Mouse (Mus musculus): ENCODE results near the gene Gm11232. TPM values are rescaled to one million over a fixed set of nuclear protein-coding genes. Genes with fewer than 3 reads are reported as not detected.

The Gm11232 gene
- total and polyA plus RNA-seq, 2 experiments, result not detected

GRCm38 (mm10) chr4:71736529-71736928 lies 21.2 kb downstream of the Gm11232 start:
- Histone ChIP-seq H3K79me2 (ENCODE audit: control insufficient read depth, insufficient read depth, low read length) (no peaks in the 10 kb centered on the region), H3K36me3 (ENCODE audit: control insufficient read depth, insufficient read depth, low read length) (no peaks in the 10 kb centered on the region), H3K4me3 (ENCODE audit: insufficient read depth, low read depth, low read length) (no peak overlapping the region), H3K9ac (ENCODE audit: low read depth, low read length) (no peak overlapping the region), H3K27me3 (ENCODE audit: control insufficient read depth, insufficient read depth, low read length) (no peaks in the 10 kb centered on the region), H3K4me1 (ENCODE audit: control insufficient read depth, insufficient read depth, low read length) (no peaks in the 10 kb centered on the region), H3K27ac (replicated peaks; ENCODE audit: insufficient read depth, low read depth, low read length) (no peak overlapping the region)
- DNase-seq (ENCODE audit: extremely low read depth, low read depth, low spot score), result no peak
- no peak for TF ChIP-seq POLR2A (IDR thresholded peaks at IDR 0.05; ENCODE audit: extremely low read depth, insufficient read depth, low read length)
- TF ChIP-seq CTCF (IDR thresholded peaks at IDR 0.05; ENCODE audit: low read depth, low read length), result no peak

GRCm38 (mm10) chr4:71735261-71735660 lies 22.5 kb downstream of the Gm11232 start:
- no peaks in the 10 kb centered on the region for H3K27me3 ChIP-seq (ENCODE audit: control insufficient read depth, insufficient read depth, low read length)
- H3K79me2 ChIP-seq (ENCODE audit: control insufficient read depth, insufficient read depth, low read length), result no peaks in the 10 kb centered on the region
- no peak overlapping the region for H3K4me3 ChIP-seq (ENCODE audit: insufficient read depth, low read depth, low read length)
- H3K36me3 ChIP-seq (ENCODE audit: control insufficient read depth, insufficient read depth, low read length), result no peaks in the 10 kb centered on the region
- WGBS, result 89% methylated on average over 3 of the region's 3 CpGs
- no peak overlapping the region for H3K27ac ChIP-seq (replicated peaks; ENCODE audit: insufficient read depth, low read depth, low read length)
- no peak for TF ChIP-seq POLR2A (IDR thresholded peaks at IDR 0.05; ENCODE audit: extremely low read depth, insufficient read depth, low read length)
- no peak for TF ChIP-seq CTCF (IDR thresholded peaks at IDR 0.05; ENCODE audit: low read depth, low read length)
- no peak overlapping the region for H3K9ac ChIP-seq (ENCODE audit: low read depth, low read length)
- no peak for DNase-seq (ENCODE audit: extremely low read depth, low read depth, low spot score)
- no peaks in the 10 kb centered on the region for H3K4me1 ChIP-seq (ENCODE audit: control insufficient read depth, insufficient read depth, low read length)

GRCm38 (mm10) chr4:71729401-71729800 lies 28.4 kb downstream of the Gm11232 start:
- TF ChIP-seq CTCF (IDR thresholded peaks at IDR 0.05; ENCODE audit: low read depth, low read length) (no peak), POLR2A (IDR thresholded peaks at IDR 0.05; ENCODE audit: extremely low read depth, insufficient read depth, low read length) (no peak)
- Histone ChIP-seq H3K4me3 (ENCODE audit: insufficient read depth, low read depth, low read length) (no peak overlapping the region), H3K27me3 (ENCODE audit: control insufficient read depth, insufficient read depth, low read length) (no peaks in the 10 kb centered on the region), H3K27ac (replicated peaks; ENCODE audit: insufficient read depth, low read depth, low read length) (no peak overlapping the region), H3K36me3 (ENCODE audit: control insufficient read depth, insufficient read depth, low read length) (no peaks in the 10 kb centered on the region), H3K4me1 (ENCODE audit: control insufficient read depth, insufficient read depth, low read length) (no peaks in the 10 kb centered on the region), H3K79me2 (ENCODE audit: control insufficient read depth, insufficient read depth, low read length) (no peaks in the 10 kb centered on the region), H3K9ac (ENCODE audit: low read depth, low read length) (no peak overlapping the region)
- DNase-seq (ENCODE audit: extremely low read depth, low read depth, low spot score), result no peak

GRCm38 (mm10) chr4:71727611-71728010 lies 30.2 kb downstream of the Gm11232 start:
- DNase-seq (ENCODE audit: extremely low read depth, low read depth, low spot score), result no peak
- no peak for TF ChIP-seq POLR2A (IDR thresholded peaks at IDR 0.05; ENCODE audit: extremely low read depth, insufficient read depth, low read length)
- no peak for TF ChIP-seq CTCF (IDR thresholded peaks at IDR 0.05; ENCODE audit: low read depth, low read length)
- Histone ChIP-seq H3K4me1 (ENCODE audit: control insufficient read depth, insufficient read depth, low read length) (no peaks in the 10 kb centered on the region), H3K27ac (replicated peaks; ENCODE audit: insufficient read depth, low read depth, low read length) (no peak overlapping the region), H3K9ac (ENCODE audit: low read depth, low read length) (no peak overlapping the region), H3K36me3 (ENCODE audit: control insufficient read depth, insufficient read depth, low read length) (no peaks in the 10 kb centered on the region), H3K79me2 (ENCODE audit: control insufficient read depth, insufficient read depth, low read length) (no peaks in the 10 kb centered on the region), H3K27me3 (ENCODE audit: control insufficient read depth, insufficient read depth, low read length) (no peaks in the 10 kb centered on the region), H3K4me3 (ENCODE audit: insufficient read depth, low read depth, low read length) (no peak overlapping the region)
- WGBS, result 66% methylated on average over 2 of the region's 2 CpGs

GRCm38 (mm10) chr4:71727056-71727455 lies 30.7 kb downstream of the Gm11232 start:
- H3K79me2 ChIP-seq (ENCODE audit: control insufficient read depth, insufficient read depth, low read length), result no peaks in the 10 kb centered on the region
- no peak overlapping the region for H3K4me3 ChIP-seq (ENCODE audit: insufficient read depth, low read depth, low read length)
- no peak overlapping the region for H3K27ac ChIP-seq (replicated peaks; ENCODE audit: insufficient read depth, low read depth, low read length)
- no peaks in the 10 kb centered on the region for H3K36me3 ChIP-seq (ENCODE audit: control insufficient read depth, insufficient read depth, low read length)
- DNase-seq (ENCODE audit: extremely low read depth, low read depth, low spot score), result no peak
- H3K4me1 ChIP-seq (ENCODE audit: control insufficient read depth, insufficient read depth, low read length), result no peaks in the 10 kb centered on the region
- TF ChIP-seq POLR2A (IDR thresholded peaks at IDR 0.05; ENCODE audit: extremely low read depth, insufficient read depth, low read length) (no peak), CTCF (IDR thresholded peaks at IDR 0.05; ENCODE audit: low read depth, low read length) (no peak)
- 86% methylated on average over 4 of the region's 4 CpGs for WGBS
- no peak overlapping the region for H3K9ac ChIP-seq (ENCODE audit: low read depth, low read length)
- H3K27me3 ChIP-seq (ENCODE audit: control insufficient read depth, insufficient read depth, low read length), result no peaks in the 10 kb centered on the region

- TF ChIP-seq CTCF (IDR thresholded peaks at IDR 0.05; ENCODE audit: low read depth, low read length), result no peak
- no peak for TF ChIP-seq POLR2A (IDR thresholded peaks at IDR 0.05; ENCODE audit: extremely low read depth, insufficient read depth, low read length)
- H3K27ac ChIP-seq (replicated peaks; ENCODE audit: insufficient read depth, low read depth, low read length), result no peak overlapping the region
- no peaks in the 10 kb centered on the region for H3K79me2 ChIP-seq (ENCODE audit: control insufficient read depth, insufficient read depth, low read length)
- H3K9ac ChIP-seq (ENCODE audit: low read depth, low read length), result no peak overlapping the region
- H3K4me1 ChIP-seq (ENCODE audit: control insufficient read depth, insufficient read depth, low read length), result no peaks in the 10 kb centered on the region
- no peaks in the 10 kb centered on the region for H3K36me3 ChIP-seq (ENCODE audit: control insufficient read depth, insufficient read depth, low read length)
- no peak for DNase-seq (ENCODE audit: extremely low read depth, low read depth, low spot score)
- 77% methylated on average over 2 of the region's 2 CpGs for WGBS
- no peak overlapping the region for H3K4me3 ChIP-seq (ENCODE audit: insufficient read depth, low read depth, low read length)
- no peaks in the 10 kb centered on the region for H3K27me3 ChIP-seq (ENCODE audit: control insufficient read depth, insufficient read depth, low read length)
Measured at GRCm38 (mm10) chr4:71725889-71726288, 31.9 kb downstream of the Gm11232 start.
